Mouse (Mus musculus) stomach, embryonic 16.5 days (tissue): ENCODE measurements around the gene Sec23a. TPM values are rescaled to one million over a fixed set of nuclear protein-coding genes. Genes with fewer than 3 reads are reported as not detected.
A peak's percentile ranks its signal among the peaks of the same experiment; 100 is the strongest.
"Not testable (repeated sequence)": the region's sequence is repeated elsewhere in the genome, so short reads cannot be mapped to it uniquely, and the experiment has no call there.

Experiments
- ATAC-seq: fragments of 200-750 bp; cut with Nextera tagmentation; 2 replicates; pipeline ENCODE4 v1.8.0; 2017; ENCODE audit warnings: moderate number of reproducible peaks, moderate TSS enrichment; ENCODE audit not compliant: insufficient read depth, low FRiP score
- H3K27ac ChIP-seq: fragments of 300-500 bp; sonication (generic); 2 replicates; pipeline ENCODE4 v1.5.1; 2014; ENCODE audit warnings: low read length
- H3K27me3 ChIP-seq: fragments of 300-500 bp; sonication (generic); 2 replicates; pipeline ENCODE4 v1.6.1; 2014; ENCODE audit warnings: low read length, control low read depth, mixed read lengths; ENCODE audit not compliant: control insufficient read depth, insufficient read depth
- H3K36me3 ChIP-seq: fragments of 300-500 bp; sonication (generic); 2 replicates; pipeline ENCODE4 v1.6.1; 2014; ENCODE audit warnings: low read length; ENCODE audit not compliant: control insufficient read depth, insufficient read depth
- H3K4me1 ChIP-seq: fragments of 300-500 bp; sonication (generic); 2 replicates; pipeline ENCODE4 v1.6.1; 2014; ENCODE audit warnings: low read length, control low read depth, mixed read lengths; ENCODE audit not compliant: control insufficient read depth, insufficient read depth
- H3K4me2 ChIP-seq: fragments of 300-500 bp; sonication (generic); 2 replicates; pipeline ENCODE4 v1.6.1; 2014; ENCODE audit warnings: low read depth, low read length, mixed read lengths
- H3K4me3 ChIP-seq: fragments of 300-500 bp; sonication (generic); replicated peaks from 2 replicates; pipeline ENCODE4 v1.5.1; 2014; ENCODE audit warnings: mild to moderate bottlenecking, low read length
- H3K9ac ChIP-seq: fragments of 300-500 bp; sonication (generic); 2 replicates; pipeline ENCODE4 v1.6.1; 2014; ENCODE audit warnings: low read length
- H3K9me3 ChIP-seq: fragments of 300-500 bp; sonication (generic); replicated peaks from 2 replicates; pipeline ENCODE4 v1.6.1; 2016; ENCODE audit warnings: low read length, control low read depth; ENCODE audit not compliant: control insufficient read depth
- WGBS: fragments of 180-500 bp; shearing (Covaris S2); extraction: QIAGEN DNeasy Blood & Tissue Kit; methylation state at CpG from one replicate; pipeline ENCODE4 v1.1.7; 2014; 5-methylcytosine and 5-hydroxymethylcytosine counted together
- polyA plus RNA-seq: library from polyadenylated mRNA; unstranded; fragments of >200 nt; fragmentation: Nextera tagmentation; extraction: Ambion mirVana; gene quantifications from 2 replicates; pipeline ENCODE4 v1.2.1, GENCODE M21; 2015

The Sec23a gene
- polyA plus RNA-seq: 79.6 and 80.8 TPM in 2 replicates

GRCm38 (mm10) chr12:59011844-59012709, at the start of gene Sec23a:
Sec23a (minus strand) TSS chr12:59012017.
- no peaks in the 10 kb centered on the region for H3K36me3 ChIP-seq
- peak within 1 kb of the TSS; percentile 92 for H3K4me3 ChIP-seq
- H3K4me2 ChIP-seq: peak within 1 kb of the TSS; percentile 90
- WGBS: under 1% methylated on average over 48 of the region's 48 CpGs
- peak; percentile 97 for ATAC-seq
- H3K27ac ChIP-seq: peak within 1 kb of the TSS; percentile 96
- peaks cover 27% of the 10 kb centered on the region for H3K4me1 ChIP-seq
- H3K27me3 ChIP-seq: no peaks in the 10 kb centered on the region
- peak within 1 kb of the TSS; percentile 94 for H3K9ac ChIP-seq
- H3K9me3 ChIP-seq: no peaks in the 10 kb centered on the region

GRCm38 (mm10) chr12:59060993-59061595, 49.3 kb upstream of the Sec23a start, which contains the start of gene Trappc6b:
Trappc6b (minus strand) TSS chr12:59061472.
- Histone ChIP-seq H3K27me3 (no peaks in the 10 kb centered on the region), H3K36me3 (peaks cover 9% of the 10 kb centered on the region), H3K4me3 (peak within 1 kb of the TSS; percentile 77), H3K4me2 (peak within 1 kb of the TSS; percentile 65), H3K27ac (peak within 1 kb of the TSS; percentile 86), H3K9ac (peak within 1 kb of the TSS; percentile 98), H3K4me1 (peaks cover 12% of the 10 kb centered on the region; the same call in 1 of the 2 replicates), H3K9me3 (0 out of 2 replicates have a peak, but pooled peaks cover 3% of the 10 kb centered on the region)
- peak; percentile 96 for ATAC-seq
- under 1% methylated on average over 49 of the region's 49 CpGs for WGBS

- no peak for ATAC-seq
- H3K4me2 ChIP-seq: peak overlapping the region; percentile 65
- H3K9me3 ChIP-seq: 0 out of 2 replicates have a peak, but pooled peaks cover 4% of the 10 kb centered on the region
- 50% methylated on average over 4 of the region's 4 CpGs for WGBS
- H3K27ac ChIP-seq: peak overlapping the region; percentile 86; the same call in 1 of the 2 replicates
- H3K27me3 ChIP-seq: no peaks in the 10 kb centered on the region
- peaks cover 10% of the 10 kb centered on the region; the same call in 1 of the 2 replicates for H3K4me1 ChIP-seq
- peak overlapping the region; percentile 77 for H3K4me3 ChIP-seq
- H3K9ac ChIP-seq: peak overlapping the region; percentile 98
- H3K36me3 ChIP-seq: peaks cover 12% of the 10 kb centered on the region
Measured at GRCm38 (mm10) chr12:59060322-59060721, 48.5 kb upstream of the Sec23a start.

DNA sequence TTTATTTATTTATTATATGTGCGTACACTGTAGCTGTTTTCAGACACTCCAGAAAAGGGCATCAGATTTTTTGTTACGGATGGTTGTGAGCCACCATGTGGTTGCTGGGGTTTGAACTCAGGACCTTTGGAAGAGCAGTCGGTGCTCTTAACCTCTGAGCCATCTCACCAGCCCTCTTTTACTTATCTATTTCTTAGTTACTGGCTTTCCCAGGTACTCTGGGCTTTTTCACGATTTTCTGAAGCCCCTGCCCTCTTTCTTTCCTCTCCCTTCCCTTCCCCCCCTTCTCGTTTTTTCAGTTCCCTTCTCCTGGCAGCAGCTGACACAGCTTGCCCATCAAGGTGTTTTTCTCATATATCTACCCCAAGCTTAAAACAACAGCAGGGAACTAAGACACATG, 46.4 kb upstream of the Sec23a start:
- not testable (repeated sequence) for ATAC-seq, H3K4me2 ChIP-seq
- 82% methylated on average over 5 of the region's 5 CpGs for WGBS

GRCm38 (mm10) chr12:59056222-59056621, 44.4 kb upstream of the Sec23a start:
- Histone ChIP-seq H3K9me3 (0 out of 2 replicates have a peak, but pooled peaks cover 4% of the 10 kb centered on the region), H3K9ac (no peak overlapping the region), H3K4me2 (no peak overlapping the region), H3K36me3 (peaks cover 12% of the 10 kb centered on the region), H3K4me1 (peaks cover 10% of the 10 kb centered on the region; the same call in 1 of the 2 replicates), H3K27ac (no peak overlapping the region), H3K27me3 (no peaks in the 10 kb centered on the region), H3K4me3 (no peak overlapping the region)
- ATAC-seq: no peak
- WGBS: 96% methylated on average over 11 of the region's 11 CpGs

More for the DNA sequence above, 46.4 kb upstream of the Sec23a start:
- not testable (repeated sequence) for H3K9me3 ChIP-seq, H3K27me3 ChIP-seq, H3K9ac ChIP-seq, H3K27ac ChIP-seq, H3K4me3 ChIP-seq, H3K4me1 ChIP-seq
- H3K36me3 ChIP-seq: peaks cover 12% of the 10 kb centered on the region

- ATAC-seq: no peak
- Histone ChIP-seq H3K36me3 (peaks cover 12% of the 10 kb centered on the region), H3K27me3 (no peaks in the 10 kb centered on the region), H3K9me3 (0 out of 2 replicates have a peak, but pooled peaks cover 4% of the 10 kb centered on the region), H3K4me2 (no peak overlapping the region), H3K4me1 (peaks cover 9% of the 10 kb centered on the region; the same call in 1 of the 2 replicates), H3K4me3 (no peak overlapping the region), H3K27ac (no peak overlapping the region), H3K9ac (no peak overlapping the region)
- 72% methylated on average over 4 of the region's 4 CpGs for WGBS
Measured at GRCm38 (mm10) chr12:59055196-59055850, 43.5 kb upstream of the Sec23a start.

- no peak for ATAC-seq
- Histone ChIP-seq H3K9me3 (0 out of 2 replicates have a peak, but pooled peaks cover 4% of the 10 kb centered on the region), H3K36me3 (peaks cover 12% of the 10 kb centered on the region)
Measured at GRCm38 (mm10) chr12:59053976-59054375, 42.2 kb upstream of the Sec23a start.

GRCm38 (mm10) chr12:59053166-59053565, 41.3 kb upstream of the Sec23a start:
- H3K4me2 ChIP-seq: no peak overlapping the region
- H3K4me3 ChIP-seq: no peak overlapping the region
- no peaks in the 10 kb centered on the region for H3K4me1 ChIP-seq
- no peak for ATAC-seq
- H3K27me3 ChIP-seq: no peaks in the 10 kb centered on the region
- H3K9ac ChIP-seq: no peak overlapping the region
- H3K9me3 ChIP-seq: 0 out of 2 replicates have a peak, but pooled peaks cover 4% of the 10 kb centered on the region
- no peak overlapping the region for H3K27ac ChIP-seq
- 90% methylated on average over 5 of the region's 5 CpGs for WGBS
- H3K36me3 ChIP-seq: peaks cover 13% of the 10 kb centered on the region

More at GRCm38 (mm10) chr12:59053976-59054375, 42.2 kb upstream of the Sec23a start:
- Histone ChIP-seq H3K4me1 (0 out of 2 replicates have a peak, but pooled peaks cover under 1% of the 10 kb centered on the region), H3K27me3 (no peaks in the 10 kb centered on the region), H3K4me3 (no peak overlapping the region), H3K27ac (no peak overlapping the region), H3K9ac (no peak overlapping the region), H3K4me2 (no peak overlapping the region)
